Mouse (Mus musculus) spleen, adult 18-20 months (tissue): ENCODE results near the gene Slc50a1.

Experiments
- DNase-seq, 2 experiments: peaks; one replicate each; pipeline ENCODE4 v3.0.0; 2022; ENCODE audit warnings: mixed read lengths in 2 of 2

Gene Slc50a1

GRCm38 (mm10) chr3:89270051-89270755, at the start of gene Slc50a1:
Gene Slc50a1 (minus strand): TSS chr3:89270570.
- DNase-seq: peak; percentile 71 to 82

DNA sequence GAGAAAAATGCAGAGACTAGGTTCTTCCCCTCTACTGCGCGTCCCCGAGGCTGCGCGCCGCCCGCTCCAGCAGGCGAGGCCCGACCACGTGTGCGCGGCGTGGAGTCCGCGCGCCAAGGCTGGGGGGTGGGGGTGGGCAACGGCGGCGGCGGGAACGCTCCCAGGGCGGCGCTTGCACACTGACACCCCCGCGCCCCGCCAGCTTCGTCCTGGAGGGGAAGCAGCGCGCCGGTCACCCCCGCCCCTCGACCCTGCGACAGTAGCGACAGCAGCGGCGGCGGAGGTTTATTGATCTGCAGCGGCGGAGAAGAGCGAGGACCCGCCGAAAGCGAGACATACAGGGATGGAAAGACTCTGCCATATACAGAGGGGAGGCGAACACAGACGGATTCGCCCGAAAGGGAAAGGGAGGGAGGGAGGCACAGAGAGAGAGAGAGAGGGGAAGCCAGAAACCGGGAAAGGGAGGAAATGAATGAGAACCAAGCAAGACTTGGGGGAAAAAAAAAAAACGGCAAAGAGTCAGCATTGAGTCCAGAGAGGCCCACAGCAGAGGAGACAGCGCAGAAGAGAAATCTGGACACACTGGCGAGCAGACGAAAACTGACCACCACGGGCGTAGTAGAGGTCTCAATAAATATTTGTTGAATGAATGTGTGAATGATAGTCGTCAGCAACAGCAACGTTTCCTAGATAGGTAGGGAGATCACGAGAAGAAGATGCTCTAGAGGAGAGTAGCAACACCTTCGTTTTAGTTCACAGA, 49.4 kb upstream of the Slc50a1 start:
- no peak for DNase-seq

GRCm38 (mm10) chr3:89318971-89319590, 48.7 kb upstream of the Slc50a1 start:
- DNase-seq: no peak

DNA sequence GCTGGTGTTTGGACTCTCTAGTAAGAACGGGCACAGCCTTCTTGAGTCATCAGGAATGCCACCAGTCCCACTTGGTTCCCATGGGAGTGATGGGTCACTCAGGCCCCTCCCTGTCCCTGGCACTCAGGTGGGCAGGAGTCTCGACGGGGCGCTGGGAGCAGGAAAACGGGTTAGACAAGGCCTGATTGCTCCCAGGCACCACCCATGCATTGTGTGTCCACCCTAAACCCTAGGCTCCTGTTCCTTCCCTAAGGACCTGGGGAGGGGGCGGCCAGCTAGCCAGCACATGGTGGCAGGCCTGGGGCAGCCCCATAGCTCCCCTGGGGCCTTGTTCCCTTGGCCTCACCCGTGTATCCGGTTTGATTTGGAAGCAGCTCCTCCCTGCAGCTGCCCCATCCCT, 47.9 kb upstream of the Slc50a1 start:
- no peak for DNase-seq

- DNase-seq: no peak
Observed at GRCm38 (mm10) chr3:89317246-89317645, 46.9 kb upstream of the Slc50a1 start.

GRCm38 (mm10) chr3:89316833-89317232, 46.5 kb upstream of the Slc50a1 start:
- DNase-seq: peak; percentile 54 to 76

GRCm38 (mm10) chr3:89315930-89316831, 45.8 kb upstream of the Slc50a1 start:
- DNase-seq: peak in 1 of 2 experiments; percentile 10

- peak; percentile 38 to 62 for DNase-seq
Observed at GRCm38 (mm10) chr3:89315195-89315929, 45.0 kb upstream of the Slc50a1 start.

DNA sequence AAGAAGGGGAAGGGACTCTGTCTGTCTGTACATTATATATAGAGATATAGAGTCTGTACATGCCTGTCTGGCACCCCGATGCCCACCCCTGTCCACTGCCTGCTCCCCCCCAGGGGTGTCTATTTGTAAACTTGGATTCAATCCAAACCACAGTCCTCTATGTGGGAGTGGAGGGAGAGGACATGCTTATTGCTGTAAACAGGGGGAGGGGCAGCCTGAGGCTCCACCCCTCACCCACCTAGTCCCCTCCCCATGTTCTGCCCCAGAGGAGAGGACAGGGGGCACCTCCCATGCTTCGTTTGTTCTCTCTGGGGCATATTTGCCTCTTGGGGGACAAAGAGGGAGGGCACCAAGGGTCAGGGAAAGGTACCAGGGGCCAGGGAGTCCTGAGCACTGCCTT, 44.4 kb upstream of the Slc50a1 start:
- DNase-seq: no peak

DNA sequence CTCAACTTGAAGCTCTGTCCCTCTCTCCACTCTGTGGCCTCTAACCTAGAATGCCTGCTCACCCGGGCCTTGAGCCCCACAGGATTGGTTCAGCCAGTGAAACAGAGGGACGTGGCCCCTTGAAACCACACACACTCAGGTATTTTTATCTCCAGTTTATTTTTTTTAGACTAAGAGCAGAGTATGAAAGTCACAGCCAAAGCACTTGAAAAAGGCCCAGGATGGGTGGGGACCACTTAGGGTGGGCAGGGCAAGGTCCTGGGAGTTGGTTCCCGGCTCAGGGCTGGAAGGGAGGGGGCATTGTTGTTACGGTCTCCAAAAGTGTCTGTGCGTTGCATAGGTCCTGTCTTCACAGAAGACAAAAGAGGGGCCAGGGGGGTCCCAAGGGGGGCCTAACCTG, 44.0 kb upstream of the Slc50a1 start:
- no peak for DNase-seq

- peak; percentile 29 to 55 for DNase-seq
Observed at GRCm38 (mm10) chr3:89308089-89308488, 37.7 kb upstream of the Slc50a1 start.

DNA sequence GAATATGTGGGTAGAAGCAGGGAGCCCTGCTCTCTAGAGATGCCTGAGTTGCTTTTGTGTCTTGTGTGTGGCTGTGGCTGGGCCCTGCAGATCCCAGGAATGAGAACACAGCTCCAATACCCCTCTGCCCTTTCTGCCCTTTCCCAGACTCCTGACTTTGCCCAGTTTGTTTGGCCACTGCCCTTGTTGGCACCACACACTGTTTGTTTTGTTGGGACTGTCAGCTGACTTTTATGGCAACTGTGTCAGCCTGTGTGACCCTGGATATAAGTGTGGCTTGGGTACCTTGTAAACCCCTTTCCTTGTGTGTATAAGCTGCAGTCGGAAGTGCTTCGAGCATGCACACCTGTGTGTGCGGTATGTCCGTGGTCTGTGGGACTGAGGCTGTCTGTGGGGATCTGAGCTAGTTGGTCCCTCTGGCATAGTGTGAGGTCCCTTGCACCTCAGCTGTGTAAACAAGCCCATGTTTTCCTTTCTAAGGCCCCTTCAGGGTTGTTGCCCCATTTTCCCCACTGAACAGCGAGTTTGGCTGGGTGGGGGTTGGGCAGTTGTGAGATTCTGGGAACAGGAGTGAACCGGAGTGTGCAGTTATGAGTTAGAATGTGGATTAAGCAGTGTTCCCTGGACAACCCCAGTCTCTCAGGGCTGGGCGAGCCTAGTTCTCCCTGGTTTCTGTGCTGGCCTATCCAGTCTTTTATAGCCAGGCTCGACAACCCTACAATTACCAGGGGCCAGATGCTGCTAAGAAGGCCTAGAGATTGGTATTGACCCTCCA, 35.4 kb upstream of the Slc50a1 start:
- DNase-seq: no peak

GRCm38 (mm10) chr3:89305105-89305504, 34.7 kb upstream of the Slc50a1 start:
- no peak for DNase-seq

GRCm38 (mm10) chr3:89304440-89304839, 34.1 kb upstream of the Slc50a1 start:
- DNase-seq: no peak

GRCm38 (mm10) chr3:89300514-89300913, 30.1 kb upstream of the Slc50a1 start:
- no peak for DNase-seq

DNA sequence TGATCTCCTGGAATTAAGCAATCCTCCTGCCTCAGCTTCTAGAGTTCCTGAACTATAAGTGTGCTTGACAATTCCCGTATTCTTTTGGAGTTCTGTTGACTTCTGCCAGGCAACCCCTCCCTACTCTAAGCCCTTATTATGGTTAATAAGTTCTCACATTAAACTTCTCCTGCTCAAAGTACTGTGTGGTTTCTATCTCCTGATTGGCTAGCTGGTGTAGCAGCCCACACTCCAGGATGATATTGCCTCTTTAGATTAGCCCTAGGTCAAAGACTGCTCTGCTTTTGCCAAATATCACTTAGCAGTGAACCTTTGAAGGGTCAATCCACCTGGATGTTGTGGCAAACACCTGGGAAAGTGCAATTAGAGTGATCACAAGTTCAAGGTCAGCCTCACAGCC, 29.7 kb upstream of the Slc50a1 start:
- no peak for DNase-seq

- no peak for DNase-seq
Observed at GRCm38 (mm10) chr3:89299499-89299898, 29.1 kb upstream of the Slc50a1 start.

GRCm38 (mm10) chr3:89298908-89299307, 28.5 kb upstream of the Slc50a1 start:
- no peak for DNase-seq

DNA sequence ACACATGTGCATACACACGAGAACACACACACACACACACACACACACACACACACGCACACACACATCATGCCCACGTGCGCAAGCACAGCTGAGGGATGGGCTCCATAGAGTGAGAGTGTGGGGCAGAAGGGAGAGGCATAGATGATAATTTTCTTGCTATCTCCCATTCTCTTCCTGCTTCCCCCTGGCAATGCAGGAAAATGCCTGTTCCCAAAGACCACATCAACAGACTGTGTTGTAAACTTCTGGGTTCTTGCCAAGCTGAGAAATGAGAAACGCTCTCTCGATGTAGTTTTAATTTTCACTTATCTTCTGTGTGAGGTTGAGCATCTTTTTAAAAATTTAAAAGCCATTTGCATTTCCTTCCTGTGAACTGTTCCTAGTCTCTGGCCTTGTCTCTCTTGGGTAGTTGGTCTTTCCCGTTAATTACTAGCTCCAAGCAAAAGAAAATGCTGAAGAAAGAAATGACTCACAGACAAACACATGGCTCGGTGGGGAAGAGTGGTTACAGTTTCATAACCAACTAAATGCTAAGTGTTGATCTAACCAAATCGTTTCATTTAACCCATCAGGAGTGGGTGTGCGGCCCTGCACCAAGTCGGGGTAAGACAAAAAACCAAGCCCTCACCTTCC, 26.5 kb upstream of the Slc50a1 start:
- no peak for DNase-seq

DNA sequence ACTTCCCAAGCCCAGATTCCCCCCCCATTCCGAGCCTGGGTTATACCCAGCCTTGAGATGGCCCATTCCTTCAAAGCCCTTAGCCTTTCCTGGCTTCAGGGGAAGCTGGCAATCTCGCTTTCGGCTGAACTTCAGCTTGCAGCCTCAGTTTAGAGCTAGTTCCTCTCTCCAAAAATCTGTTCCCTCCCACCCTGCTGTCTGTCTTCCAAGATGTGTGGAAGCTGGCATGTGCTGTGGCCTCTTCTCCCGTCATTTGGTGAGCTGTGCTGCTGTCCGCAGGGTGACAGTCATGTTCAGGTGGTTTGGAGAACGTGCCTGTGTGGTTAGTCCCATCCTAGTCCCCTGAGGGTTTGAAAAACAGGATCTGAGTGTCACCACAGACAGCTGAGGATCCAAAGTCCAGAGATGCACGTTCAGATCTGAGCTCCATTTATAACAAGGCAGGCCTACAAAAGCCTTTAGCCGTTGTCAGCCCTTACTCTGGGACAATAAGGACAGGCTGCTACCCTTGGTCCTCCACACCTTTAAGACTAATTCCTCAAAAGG, 25.4 kb upstream of the Slc50a1 start:
- no peak for DNase-seq
